Mouse (Mus musculus): ENCODE measurements around the gene Llgl2.

The Llgl2 gene

DNA sequence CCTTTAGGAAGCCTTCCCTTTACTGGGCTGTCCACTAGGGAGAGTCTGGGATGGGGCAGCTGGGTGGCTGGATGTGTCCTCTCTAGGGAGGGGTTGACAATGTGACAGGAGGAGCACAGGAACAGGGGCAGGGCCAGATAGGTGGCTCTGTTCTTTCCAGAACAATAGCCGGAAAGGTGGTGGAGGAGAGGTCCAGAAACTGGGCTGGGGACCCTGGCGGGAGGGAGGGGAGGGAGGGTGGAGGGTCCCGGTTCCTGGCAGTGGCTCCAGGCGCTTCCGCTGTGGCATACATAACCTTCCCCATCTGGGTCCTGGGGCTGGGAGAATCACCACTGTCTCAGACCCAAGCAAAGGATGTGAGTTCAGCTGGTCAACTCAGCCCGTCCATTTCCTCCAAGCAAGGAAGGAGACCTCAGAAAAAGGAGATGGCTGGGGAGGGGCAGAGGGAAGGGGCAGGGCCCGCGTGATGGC lies 14.5 kb upstream of the Llgl2 start:
- DNase-seq (ENCODE audit: low spot score in 2 of 2), result no peak

- DNase-seq (ENCODE audit: low spot score in 2 of 2), result no peak
Observed at GRCm38 (mm10) chr11:115810377-115810776, 13.5 kb upstream of the Llgl2 start.

DNA sequence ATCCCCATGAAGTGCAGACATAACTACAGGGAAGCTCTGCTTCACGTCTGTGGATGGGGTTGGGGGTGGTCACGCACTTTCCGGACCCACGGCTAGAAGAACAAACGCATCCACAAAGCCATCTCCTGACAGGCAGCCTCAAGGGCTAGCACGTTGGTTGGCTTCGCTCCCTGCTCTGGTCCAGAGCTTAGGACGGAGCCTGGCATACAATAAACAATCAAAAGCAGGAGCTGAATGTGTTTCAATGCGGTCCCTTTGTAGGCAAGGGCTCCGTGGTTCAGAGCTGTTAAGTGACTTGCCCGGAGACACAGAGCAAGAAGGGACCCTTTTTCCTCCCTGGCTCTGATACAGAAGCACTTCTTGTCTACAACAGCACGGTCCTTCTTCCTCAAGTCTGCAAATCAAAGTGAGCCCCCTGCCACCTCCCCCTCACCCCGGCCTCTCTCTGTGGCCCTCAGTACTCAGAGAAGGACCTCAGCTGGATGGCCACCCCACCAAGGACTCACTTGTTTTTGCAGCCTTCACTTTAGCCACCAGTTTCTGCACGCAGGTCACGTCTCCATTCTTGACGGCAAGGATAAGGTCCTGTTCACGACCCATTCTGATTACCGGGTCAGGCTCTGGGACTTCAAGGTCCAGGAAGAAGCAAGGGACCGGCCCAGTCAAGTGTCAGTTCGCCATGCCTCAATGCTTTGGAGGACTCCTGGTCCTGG lies 12.3 kb upstream of the Llgl2 start:
- no peak for DNase-seq (ENCODE audit: low spot score in 2 of 2)

- no peak for DNase-seq (ENCODE audit: low spot score in 2 of 2)
Observed at GRCm38 (mm10) chr11:115812095-115812494, 11.8 kb upstream of the Llgl2 start.

DNA sequence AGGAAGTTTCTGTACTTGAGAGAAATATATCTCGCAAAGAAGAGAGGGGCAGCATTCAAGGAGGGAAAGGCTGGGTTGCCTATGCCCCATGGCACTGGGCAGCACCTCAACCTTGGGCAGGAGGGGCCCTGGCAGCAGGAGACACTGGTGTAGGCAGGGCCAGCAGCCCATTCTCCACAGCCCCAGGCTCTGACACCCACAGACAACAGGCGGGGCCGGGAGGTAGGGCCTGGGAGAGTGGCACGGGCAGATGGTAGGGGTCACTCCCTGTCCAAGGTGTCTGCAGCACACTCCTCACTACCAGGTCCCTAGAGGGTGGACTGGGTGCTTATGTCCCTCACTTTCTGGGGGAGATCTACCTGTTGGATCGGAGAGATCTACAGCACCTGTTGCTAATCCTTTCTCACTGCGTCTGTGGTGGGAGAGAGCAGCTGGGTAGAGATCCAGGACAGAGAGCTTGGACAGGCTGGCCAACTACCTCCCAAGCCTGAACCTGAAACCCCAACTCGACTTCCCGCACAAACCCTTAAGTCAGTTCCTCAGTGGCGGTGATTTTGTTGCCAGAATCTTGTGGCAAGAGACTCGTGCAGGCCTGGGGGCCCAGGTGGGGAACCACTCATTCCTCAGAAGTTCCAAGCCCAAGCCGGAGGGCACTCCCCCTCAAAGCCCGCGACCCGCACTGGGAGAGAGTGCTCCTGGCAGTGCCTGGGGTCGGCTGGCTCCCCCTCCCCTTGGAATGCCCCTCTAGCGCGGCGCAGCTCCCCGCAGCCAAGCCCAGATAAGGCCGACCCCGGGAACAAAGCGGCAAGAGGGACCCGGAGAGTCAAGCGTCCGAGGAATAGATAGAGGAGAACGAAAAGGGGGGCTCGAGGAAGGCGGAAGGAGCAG lies 11.1 kb upstream of the Llgl2 start:
- DNase-seq (ENCODE audit: low spot score in 2 of 2), result peak; percentile 17 to 18

DNA sequence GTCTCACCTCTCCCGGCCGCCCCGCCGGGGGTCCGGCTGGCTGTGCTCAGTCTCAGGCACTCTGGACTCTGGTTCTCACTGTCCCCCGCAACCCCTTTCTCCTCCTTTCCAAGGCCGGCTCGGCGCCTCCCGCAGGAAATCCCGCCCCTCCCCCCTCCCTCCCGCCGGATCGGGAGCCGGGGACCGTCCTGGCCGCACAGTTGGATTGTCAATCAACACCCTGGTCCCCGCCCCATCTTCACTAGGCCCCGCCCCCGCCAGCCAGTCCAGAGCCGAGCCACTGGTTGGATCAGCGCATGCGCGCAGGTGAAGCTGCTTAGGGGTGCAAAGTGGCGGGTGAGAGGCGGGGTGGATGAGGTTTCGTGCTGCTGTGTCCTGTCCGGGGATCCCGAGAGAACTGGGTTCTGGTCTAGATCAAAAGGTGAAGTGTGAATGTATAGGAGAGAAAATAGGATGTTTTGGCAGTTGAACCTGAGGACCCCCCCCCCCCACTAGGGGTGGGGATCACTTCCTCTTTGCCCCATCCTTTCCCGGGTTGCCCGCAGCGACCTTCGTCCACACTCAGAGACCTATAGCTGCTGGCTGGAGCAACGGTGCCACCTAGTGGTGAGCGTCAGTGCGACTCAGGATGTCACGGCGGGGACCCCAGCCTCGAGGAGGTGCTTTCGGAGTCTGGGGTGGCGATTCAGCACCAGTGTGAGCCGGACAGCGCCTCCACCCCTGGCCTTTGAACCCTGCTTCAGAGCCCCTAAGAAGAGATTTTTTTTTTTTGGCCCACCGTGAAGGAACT lies 10.1 kb upstream of the Llgl2 start, which contains the start of gene Caskin2:
Gene Caskin2, minus strand, starts transcription at position 133 of the 790 bp plus-strand sequence.
- DNase-seq (ENCODE audit: low spot score in 2 of 2), result peak; percentile 93 to 98

- peak; percentile 67 to 83 for DNase-seq (ENCODE audit: low spot score in 2 of 2)
Observed at GRCm38 (mm10) chr11:115814605-115815450, 9.0 kb upstream of the Llgl2 start, which contains the start of gene Tsen54. TSS of gene Tsen54 (plus strand) at chr11:115814724.

DNA sequence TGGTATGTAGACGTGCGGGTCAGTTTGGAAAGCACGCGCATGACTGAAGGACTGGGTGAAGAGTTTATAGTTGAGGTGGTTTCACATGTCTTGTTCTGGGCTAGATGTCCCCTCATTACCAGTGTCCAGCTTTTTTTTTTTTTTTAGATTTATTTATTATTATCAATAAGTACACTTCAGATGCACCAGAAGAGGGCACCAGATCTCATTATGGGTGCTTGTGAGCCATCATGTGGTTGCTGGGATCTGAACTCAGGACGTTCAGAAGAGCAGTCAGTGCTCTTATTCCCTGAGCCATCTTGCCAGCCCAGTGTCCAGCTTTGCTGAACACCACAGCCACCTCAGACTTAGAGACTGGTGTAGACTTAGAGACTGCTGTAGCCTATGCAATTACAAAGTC lies 6.5 kb upstream of the Llgl2 start:
- no peak for DNase-seq (ENCODE audit: low spot score in 2 of 2)

- no peak for DNase-seq (ENCODE audit: low spot score in 2 of 2)
Observed at GRCm38 (mm10) chr11:115819915-115820623, 3.8 kb upstream of the Llgl2 start.

GRCm38 (mm10) chr11:115821001-115821400 lies 2.8 kb upstream of the Llgl2 start:
- DNase-seq (ENCODE audit: low spot score in 2 of 2), result no peak

- no peak for DNase-seq (ENCODE audit: low spot score in 2 of 2)
Observed at GRCm38 (mm10) chr11:115824813-115825212, 964 bp downstream of the Llgl2 start.

- no peak for DNase-seq (ENCODE audit: low spot score in 2 of 2)
Observed at GRCm38 (mm10) chr11:115826487-115826886, 2.6 kb downstream of the Llgl2 start.

DNA sequence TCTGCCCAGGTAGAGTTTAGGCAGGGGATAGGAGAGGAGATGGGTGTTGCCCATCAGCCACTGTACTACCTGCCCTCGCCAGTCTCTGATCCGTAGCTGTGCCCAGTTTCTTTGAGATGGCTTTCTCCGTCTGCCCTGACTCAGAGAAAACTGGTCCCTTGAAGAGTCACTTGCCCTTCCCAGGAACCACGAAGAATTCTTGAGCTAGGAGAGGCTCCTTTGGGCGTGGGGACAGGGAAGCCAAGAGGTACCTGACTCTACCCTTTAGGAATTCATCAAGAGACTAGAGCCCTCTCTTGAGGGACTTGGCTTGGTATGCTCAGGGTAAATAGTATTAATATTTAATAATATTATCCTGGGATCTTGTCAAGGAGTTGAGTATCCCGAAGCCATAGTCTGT lies 3.8 kb downstream of the Llgl2 start:
- no peak for DNase-seq (ENCODE audit: low spot score in 2 of 2)

GRCm38 (mm10) chr11:115829036-115829435 lies 5.2 kb downstream of the Llgl2 start:
- DNase-seq (ENCODE audit: low spot score in 2 of 2), result no peak

- DNase-seq (ENCODE audit: low spot score in 2 of 2), result no peak
Observed at GRCm38 (mm10) chr11:115830550-115831325, 6.9 kb downstream of the Llgl2 start.

- DNase-seq (ENCODE audit: low spot score in 2 of 2), result no peak
Observed at GRCm38 (mm10) chr11:115831518-115831917, 7.7 kb downstream of the Llgl2 start.

- DNase-seq (ENCODE audit: low spot score in 2 of 2), result no peak
Observed at GRCm38 (mm10) chr11:115832064-115832463, 8.2 kb downstream of the Llgl2 start.

GRCm38 (mm10) chr11:115832523-115832922 lies 8.7 kb downstream of the Llgl2 start:
- DNase-seq (ENCODE audit: low spot score in 2 of 2), result no peak

GRCm38 (mm10) chr11:115833021-115833513 lies 9.2 kb downstream of the Llgl2 start:
- no peak for DNase-seq (ENCODE audit: low spot score in 2 of 2)

Measured in thymus, postnatal 10 days (tissue).